Mouse (Mus musculus) brain, embryonic 14.5 days (tissue): ENCODE results near the gene Arhgef25. TPM values are rescaled to one million over a fixed set of nuclear protein-coding genes. Genes with fewer than 3 reads are reported as not detected.

Experiments used
- DNase-seq: peaks from one replicate; pipeline ENCODE4 v3.0.0-alpha.2; 2011; ENCODE audit warnings: low read depth
- CTCF ChIP-seq: fragments of 200-500 bp; IDR thresholded peaks from 2 replicates; pipeline ENCODE4 v1.5.1; 2012; ENCODE audit warnings: inconsistent platforms, mild to moderate bottlenecking, moderate library complexity, borderline replicate concordance; ENCODE audit not compliant: insufficient read depth, insufficient read length; ENCODE audit errors: extremely low read depth
- POLR2A ChIP-seq: fragments of 200-500 bp; IDR thresholded peaks from 2 replicates; pipeline ENCODE4 v1.6.1; 2012; ENCODE audit warnings: mild to moderate bottlenecking, inconsistent platforms, borderline replicate concordance; ENCODE audit not compliant: poor library complexity, insufficient read depth, insufficient read length, severe bottlenecking; ENCODE audit errors: extremely low read depth
- polyA plus RNA-seq: library from polyadenylated mRNA; depleted of rRNA; stranded (reverse); fragments of >200 nt; gene quantifications from 2 replicates; pipeline ENCODE4 v1.2.3, GENCODE M21; 2012; rRNA removed

Arhgef25 gene
- polyA plus RNA-seq, 1 experiment: 66.7 TPM

DNA sequence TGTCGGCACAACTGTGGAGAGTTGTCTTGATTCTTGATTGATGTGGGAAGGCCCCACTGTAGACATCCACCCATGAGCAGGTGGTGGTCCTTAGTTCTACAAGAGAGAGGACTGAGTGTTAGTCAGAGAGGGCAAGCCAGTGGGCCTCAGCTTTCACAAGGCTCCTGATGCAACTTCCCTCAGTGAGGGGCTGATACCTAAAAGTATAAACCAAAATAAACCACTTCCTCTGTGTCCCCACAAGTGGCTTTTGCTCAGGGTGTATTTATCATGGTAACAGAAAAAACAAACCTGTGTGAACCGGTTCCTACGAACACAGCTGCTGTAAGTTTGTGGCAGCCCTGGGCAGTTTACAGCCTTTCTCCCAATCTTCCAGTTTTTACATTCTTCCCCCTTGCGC, 53.4 kb downstream of the Arhgef25 start:
- no peak for DNase-seq
- TF ChIP-seq CTCF: no peak
- no peak for TF ChIP-seq POLR2A

DNA sequence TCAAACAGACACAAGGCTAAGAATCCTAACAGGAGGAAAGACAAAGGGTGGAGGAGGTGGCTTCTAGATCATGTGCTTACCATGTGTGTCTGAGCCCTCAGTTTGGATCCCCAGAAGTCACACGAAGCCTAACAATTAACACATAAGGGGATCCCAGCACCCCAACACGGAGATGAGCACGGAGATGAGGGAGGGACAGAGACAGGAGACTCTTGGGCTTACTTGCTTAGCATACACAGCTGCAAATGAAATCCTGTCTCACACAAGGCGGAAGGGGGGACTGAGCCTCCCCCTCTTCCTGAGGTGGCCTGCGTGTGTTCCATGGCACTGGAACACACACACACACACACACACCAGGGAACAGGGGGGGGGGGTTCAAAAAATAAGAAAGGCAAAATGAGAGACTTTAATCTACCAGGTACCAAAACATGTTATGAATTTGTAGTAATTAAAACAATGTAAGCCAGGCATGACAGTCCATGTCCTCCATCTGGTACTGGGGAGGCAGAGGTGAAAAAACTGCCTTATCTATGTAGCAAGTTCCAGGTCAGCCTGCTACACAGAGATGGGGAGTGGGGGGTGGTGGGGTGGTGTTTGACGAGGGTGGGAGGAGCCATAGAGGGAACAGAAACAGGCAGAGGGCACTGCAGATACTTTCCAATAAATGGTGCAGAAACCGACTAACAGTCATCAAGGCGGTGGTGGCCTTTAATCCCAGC, 54.6 kb downstream of the Arhgef25 start:
- no peak for DNase-seq
- TF ChIP-seq POLR2A (no peak), CTCF (no peak)

DNA sequence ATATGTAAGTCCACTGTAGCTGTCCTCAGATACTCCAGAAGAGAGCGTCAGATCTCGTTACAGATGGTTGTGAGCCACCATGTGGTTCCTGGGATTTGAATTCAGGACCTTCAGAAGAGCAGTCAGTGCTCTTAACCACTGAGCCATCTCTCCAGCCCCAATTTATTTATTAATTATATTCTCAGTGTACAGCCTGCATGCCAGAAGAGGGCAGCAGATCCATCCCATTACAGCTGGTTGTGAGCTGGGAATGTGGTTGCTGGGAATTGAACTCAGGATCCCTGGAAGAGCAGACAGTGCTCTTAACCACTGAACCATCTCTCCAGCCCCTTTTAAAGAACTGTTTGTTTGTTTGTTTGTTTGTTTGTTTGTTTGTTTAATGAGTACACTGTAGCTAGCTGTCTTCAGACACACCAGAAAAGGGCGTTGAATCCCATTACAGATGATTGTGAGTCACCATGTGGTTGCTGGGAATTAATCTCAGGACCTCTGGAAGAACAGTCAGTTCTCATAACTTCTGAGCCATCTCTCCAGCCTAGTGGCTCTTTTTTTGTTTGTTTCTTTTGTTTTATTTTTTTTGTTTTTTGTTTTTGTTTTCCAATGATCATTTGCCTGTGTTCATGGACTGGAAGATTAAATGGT, 55.4 kb downstream of the Arhgef25 start:
- peak; percentile 32; the same call in 1 of the 2 replicates for TF ChIP-seq CTCF
- peak; percentile 21 for DNase-seq

Other genes with a start within 250 kb of the Arhgef25 start
- 73.2 and 79.8 TPM in 2 replicates for gene Ctdsp2, start 211.4 kb downstream of the Arhgef25 start, polyA plus RNA-seq
- gene Avil, start 189.4 kb downstream of the Arhgef25 start, polyA plus RNA-seq: 0.28 and 1.7 TPM in 2 replicates
- 41.2 and 52.3 TPM in 2 replicates for gene Tsfm, start 159.2 kb downstream of the Arhgef25 start, polyA plus RNA-seq
- 15.8 and 19.4 TPM in 2 replicates for gene Mettl1, start 148.7 kb downstream of the Arhgef25 start, polyA plus RNA-seq
- 0.19 and 0.40 TPM in 2 replicates for gene Eef1akmt3, start 148.6 kb downstream of the Arhgef25 start, polyA plus RNA-seq
- 0.63 and 0.97 TPM in 2 replicates for gene Cyp27b1, start 141.8 kb downstream of the Arhgef25 start, polyA plus RNA-seq
- 35.9 and 51.7 TPM in 2 replicates for gene March9, start 129.9 kb downstream of the Arhgef25 start, polyA plus RNA-seq
- gene Cdk4, start 126.5 kb downstream of the Arhgef25 start, polyA plus RNA-seq: 871 and 1,231 TPM in 2 replicates
- gene Tspan31, start 119.8 kb downstream of the Arhgef25 start, polyA plus RNA-seq: 96.5 and 115 TPM in 2 replicates
- gene Agap2, start 114.8 kb downstream of the Arhgef25 start, polyA plus RNA-seq: 113 and 151 TPM in 2 replicates
- gene Os9, start 69.0 kb downstream of the Arhgef25 start, polyA plus RNA-seq: 71.3 and 93.8 TPM in 2 replicates
- 48.7 and 72.4 TPM in 2 replicates for gene B4galnt1, start 24.9 kb downstream of the Arhgef25 start, polyA plus RNA-seq
- 1.1 and 2.6 TPM in 2 replicates for gene Slc26a10, start 9.4 kb downstream of the Arhgef25 start, polyA plus RNA-seq
- 405 and 652 TPM in 2 replicates for gene Dtx3, start 5.6 kb upstream of the Arhgef25 start, polyA plus RNA-seq
- 20.2 and 24.7 TPM in 2 replicates for gene Pip4k2c, start 21.5 kb upstream of the Arhgef25 start, polyA plus RNA-seq
- gene Kif5a, start 73.3 kb upstream of the Arhgef25 start, polyA plus RNA-seq: 97.5 and 134 TPM in 2 replicates
- 326 and 373 TPM in 2 replicates for gene Dctn2, start 76.3 kb upstream of the Arhgef25 start, polyA plus RNA-seq
- 39.2 and 67.3 TPM in 2 replicates for gene Mbd6, start 98.9 kb upstream of the Arhgef25 start, polyA plus RNA-seq
- 88.2 and 102 TPM in 2 replicates for gene Mars, start 121.7 kb upstream of the Arhgef25 start, polyA plus RNA-seq
- gene Arhgap9, start 131.9 kb upstream of the Arhgef25 start, polyA plus RNA-seq: 0.49 and 0.71 TPM in 2 replicates
- 7.4 and 11.3 TPM in 2 replicates for gene Gli1, start 151.9 kb upstream of the Arhgef25 start, polyA plus RNA-seq
- not detected in 2 replicates for gene Inhbe, start 164.3 kb upstream of the Arhgef25 start, polyA plus RNA-seq
- gene Inhbc, start 180.3 kb upstream of the Arhgef25 start, polyA plus RNA-seq: not detected in 2 replicates
- 58.6 and 110 TPM in 2 replicates for gene R3hdm2, start 190.2 kb upstream of the Arhgef25 start, polyA plus RNA-seq